Mouse (Mus musculus): ENCODE measurements around the gene Sdc4.

Sdc4 gene

GRCm38 (mm10) chr2:164403396-164404081 is 40.1 kb downstream of the Sdc4 start:
- DNase-seq (ENCODE audit: low read depth, low spot score) = no peak

DNA sequence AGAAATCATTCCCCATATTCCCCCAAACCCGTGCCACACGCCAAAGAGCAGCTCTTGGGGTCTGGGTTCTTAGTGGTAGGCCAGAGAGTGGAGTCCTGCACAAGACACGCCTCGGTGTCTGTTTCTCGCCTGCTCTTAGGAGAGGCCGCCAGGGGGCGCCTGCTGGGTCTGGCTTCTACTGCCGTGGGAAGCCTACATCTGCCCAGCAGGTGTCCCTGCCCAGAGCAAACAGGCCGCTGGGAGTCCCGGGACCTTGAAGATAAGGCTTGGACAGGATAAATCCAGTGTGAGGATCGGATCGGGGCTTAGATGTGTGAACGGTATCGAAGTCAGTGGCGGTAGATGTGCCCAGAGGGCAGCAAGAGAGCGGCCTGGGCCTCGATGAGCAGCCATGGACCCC is 40.8 kb downstream of the Sdc4 start, which contains the start of gene Rbpjl:
Rbpjl (plus strand) TSS at position 236 of the 400 bp plus-strand sequence.
- DNase-seq (ENCODE audit: low read depth, low spot score) = peak; percentile 56

GRCm38 (mm10) chr2:164396911-164397310 is 46.8 kb downstream of the Sdc4 start:
- no peak for DNase-seq (ENCODE audit: low read depth, low spot score)

DNA sequence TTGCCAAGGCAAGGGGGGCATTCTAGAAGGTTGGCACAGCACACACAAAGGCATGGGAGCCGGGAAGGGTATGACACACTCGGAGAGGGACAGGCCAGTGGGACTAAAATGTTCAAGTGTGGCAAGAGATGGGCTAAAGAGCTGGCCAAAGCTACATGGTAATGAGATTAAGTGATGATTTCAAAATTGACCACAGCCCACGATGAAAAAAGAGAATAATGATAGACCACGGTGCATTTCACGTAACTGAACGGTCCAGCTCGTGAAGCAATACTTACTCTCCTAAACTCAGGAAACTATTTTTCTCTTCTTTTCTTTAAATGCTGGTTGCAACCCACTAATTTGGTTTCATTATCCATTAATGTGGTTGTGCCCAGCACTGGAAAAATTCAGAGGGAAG is 47.6 kb downstream of the Sdc4 start:
- no peak for DNase-seq (ENCODE audit: low read depth, low spot score)

DNA sequence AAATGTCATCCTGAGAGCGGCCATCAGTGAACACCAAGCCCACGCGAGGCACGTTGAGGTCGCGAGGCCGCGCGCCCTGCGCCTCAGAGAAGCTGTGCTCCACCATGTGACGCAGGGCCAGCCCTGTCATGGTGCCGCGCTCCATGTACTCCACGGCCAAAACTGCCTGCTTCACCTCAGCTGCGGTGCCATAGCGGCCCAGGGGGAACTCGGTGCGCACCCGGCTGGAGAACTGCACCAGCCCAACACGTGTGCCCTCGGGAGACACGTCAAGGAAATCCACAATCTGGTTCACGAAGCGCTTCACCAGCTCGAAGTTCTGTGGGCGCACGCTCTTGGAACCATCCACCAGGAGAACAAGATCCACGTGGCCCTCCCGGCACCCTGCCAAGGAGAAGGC is 50.6 kb downstream of the Sdc4 start:
- no peak for DNase-seq (ENCODE audit: low read depth, low spot score)

DNA sequence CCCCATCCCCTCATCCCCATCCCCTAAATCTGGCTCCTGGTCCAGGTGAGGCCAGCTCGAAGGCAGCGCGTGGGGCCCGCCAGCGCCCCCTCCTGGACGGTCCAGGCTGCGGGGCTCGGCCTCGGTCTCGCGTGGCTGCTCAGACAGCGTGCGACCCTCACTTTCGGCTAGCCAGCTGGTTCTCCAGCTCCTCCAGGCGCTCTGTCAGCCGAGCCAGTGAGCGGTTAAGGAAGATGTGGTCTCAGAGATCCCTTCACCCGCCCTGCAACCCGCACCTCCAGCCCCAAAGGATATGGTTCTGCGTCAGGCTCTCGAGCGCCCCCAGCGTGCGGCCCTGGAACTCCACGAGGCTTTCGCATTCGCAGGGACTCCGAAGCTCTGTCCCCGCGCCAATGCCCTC is 54.2 kb downstream of the Sdc4 start:
- DNase-seq (ENCODE audit: low read depth, low spot score) = peak; percentile 76

- DNase-seq (ENCODE audit: low read depth, low spot score) = no peak
Observed at GRCm38 (mm10) chr2:164389020-164389419, 54.7 kb downstream of the Sdc4 start, which contains the start of gene Slpi. Slpi (minus strand) TSS chr2:164389095.

DNA sequence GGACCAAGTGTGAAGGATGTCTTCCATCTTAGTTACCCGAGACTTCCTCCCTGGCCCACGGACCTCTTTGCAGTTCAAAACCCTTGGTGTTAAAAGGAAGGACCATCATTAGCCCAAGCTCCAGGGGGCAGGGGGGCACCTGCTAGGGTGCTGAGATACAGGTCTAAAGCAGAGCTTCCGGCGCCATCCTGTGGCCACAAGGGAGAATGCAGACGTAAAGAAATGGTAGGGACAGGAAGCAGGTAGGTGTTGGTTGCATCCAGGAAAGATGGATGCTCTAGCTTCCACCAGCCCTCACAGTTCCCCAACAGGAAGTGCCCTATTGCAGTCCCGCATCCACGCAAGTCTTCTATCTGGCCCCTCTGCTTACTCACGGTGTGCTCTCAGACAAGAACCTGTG is 56.7 kb downstream of the Sdc4 start:
- DNase-seq (ENCODE audit: low read depth, low spot score) = peak; percentile 57

GRCm38 (mm10) chr2:164385927-164386763 is 57.5 kb downstream of the Sdc4 start:
- DNase-seq (ENCODE audit: low read depth, low spot score) = no peak

DNA sequence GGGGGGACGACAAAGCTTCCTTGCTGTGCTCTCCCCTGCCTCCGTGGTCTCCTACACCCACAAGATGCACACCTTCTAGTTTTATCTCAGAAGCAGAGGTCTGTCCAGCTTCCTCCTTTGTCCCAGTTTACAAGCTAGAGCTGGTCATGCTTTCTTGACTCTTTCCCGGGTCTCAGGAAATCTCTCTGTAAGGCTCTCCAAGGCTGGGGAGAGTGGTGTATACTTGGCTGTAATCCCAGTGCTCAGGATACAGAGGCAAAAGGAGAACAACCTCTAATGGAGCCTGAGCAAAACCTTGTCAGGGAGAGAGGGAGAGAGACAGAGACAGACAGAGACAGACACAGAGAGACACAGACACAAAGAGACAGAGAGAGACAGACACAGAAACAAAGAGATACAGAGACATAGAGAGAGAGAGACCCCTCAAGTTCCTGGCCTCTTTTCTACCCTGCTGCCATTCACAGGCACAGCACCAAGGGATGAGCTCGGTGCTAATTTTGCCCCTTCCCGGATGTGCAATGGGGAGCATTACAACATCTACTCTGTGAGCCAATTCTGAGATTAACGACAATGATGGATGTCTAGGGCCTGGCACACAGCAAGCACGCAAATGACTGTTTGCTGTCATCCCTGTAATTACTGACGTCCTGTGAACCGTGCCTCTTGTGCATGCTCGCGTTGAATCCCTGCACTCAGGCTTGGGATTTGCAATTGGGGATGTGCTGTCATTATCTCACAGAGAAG is 59.9 kb downstream of the Sdc4 start:
- no peak for DNase-seq (ENCODE audit: low read depth, low spot score)

GRCm38 (mm10) chr2:164382971-164383370 is 60.7 kb downstream of the Sdc4 start:
- DNase-seq (ENCODE audit: low read depth, low spot score) = no peak

DNA sequence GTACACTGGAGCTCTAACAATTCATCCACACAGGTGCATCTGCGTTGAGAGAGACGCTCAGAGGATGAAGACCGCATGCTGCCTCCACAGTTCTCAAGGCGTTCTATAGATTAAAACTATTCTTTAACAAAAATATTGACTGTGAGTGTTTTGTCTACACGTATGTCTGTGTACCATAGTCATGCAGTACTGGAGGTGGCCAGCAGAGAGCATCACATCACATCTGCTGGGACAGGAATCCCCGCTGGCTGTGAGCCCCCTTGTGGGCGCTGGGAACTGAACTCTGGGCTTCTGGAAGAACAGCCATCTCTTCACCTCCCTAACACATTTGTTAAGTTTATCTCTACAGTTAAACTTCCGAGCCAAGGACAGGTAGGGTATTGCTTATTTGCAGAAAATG is 62.0 kb downstream of the Sdc4 start:
- DNase-seq (ENCODE audit: low read depth, low spot score) = no peak

GRCm38 (mm10) chr2:164377478-164378426 is 65.9 kb downstream of the Sdc4 start:
- DNase-seq (ENCODE audit: low read depth, low spot score) = no peak
